Mouse (Mus musculus) lung, adult 2 months (tissue): ENCODE measurements around the gene Sac3d1.

Source experiments
- CTCF ChIP-seq: fragments of 200-500 bp; IDR thresholded peaks from 2 replicates; pipeline ENCODE4 v1.5.1; 2011; ENCODE audit warnings: mild to moderate bottlenecking, low read length, control low read depth; ENCODE audit not compliant: insufficient read depth
- POLR2A ChIP-seq: fragments of 200-500 bp; IDR thresholded peaks from 2 replicates; pipeline ENCODE4 v1.6.1; 2011; ENCODE audit warnings: low read depth, mild to moderate bottlenecking, control low read depth, low read length, borderline replicate concordance; ENCODE audit errors: extremely low read depth

- TF ChIP-seq CTCF, result no peak
- no peak for TF ChIP-seq POLR2A
These were observed 13.8 kb upstream of the Sac3d1 start for GRCm38 (mm10) chr19:6132171-6132827.
